9 mouse cellular contexts compared by ENCODE assay signal in genomic region chr12:104448099-104448498, GRCm38 (mm10). TPM values are rescaled to one million over a fixed set of nuclear protein-coding genes. Genes with fewer than 3 reads are reported as not detected.
DNase-seq lines count a peak whose midpoint lies in the region; TF ChIP-seq lines count a peak whose summit lies in the region.
"Had no signal": no experiment of that assay in that cellular context is flagged by ENCODE, and none has a peak within 500 bp of the region (broad histone marks: within the 10 kb centered on the region; RNA-seq: fewer than 3 reads in every experiment).

No protein-coding gene starts in this region.

- no peak overlapping the region for H3K27ac ChIP-seq in heart, adult 2 months
- H3K27ac ChIP-seq in heart, embryonic 10.5 days = no peak overlapping the region
- H3K27ac ChIP-seq in cortical plate, adult 2 months (ENCODE audit: insufficient read depth, low read length) = no peak overlapping the region
- no peak overlapping the region for H3K27ac ChIP-seq in liver, adult 2 months (replicated peaks; ENCODE audit: insufficient read depth, low read depth, low read length)
- no peak overlapping the region for H3K27ac ChIP-seq in small intestine, adult 2 months (ENCODE audit: insufficient read depth, low read depth, low read length)
- H3K27ac ChIP-seq: neural tube, embryonic 13.5 days had no signal

- TF ChIP-seq CTCF in heart, adult 2 months (IDR thresholded peaks at IDR 0.05) = peak; percentile 64
- TF ChIP-seq CTCF in cortical plate, adult 2 months (IDR thresholded peaks at IDR 0.05; ENCODE audit: extremely low read depth, insufficient read depth, low read length) = 0 out of 2 replicates have a peak, but pooled peaks have one; percentile 31
- peak; percentile 86 for TF ChIP-seq CTCF in liver, adult 2 months (IDR thresholded peaks at IDR 0.05; ENCODE audit: low read depth, low read length)
- peak; percentile 76; the same call in 1 of the 2 replicates for TF ChIP-seq CTCF in small intestine, adult 2 months (IDR thresholded peaks at IDR 0.05; ENCODE audit: extremely low read depth, insufficient read length, insufficient replicate concordance, low read depth, low read length)

- H3K4me3 ChIP-seq in heart, adult 2 months = no peak overlapping the region
- H3K4me3 ChIP-seq in heart, embryonic 10.5 days = no peak overlapping the region
- no peak overlapping the region for H3K4me3 ChIP-seq in cortical plate, adult 2 months (ENCODE audit: insufficient read depth, low read length)
- H3K4me3 ChIP-seq in liver, adult 2 months (ENCODE audit: insufficient read depth, low read depth, low read length) = no peak overlapping the region
- H3K4me3 ChIP-seq in small intestine, adult 2 months (ENCODE audit: low read depth, low read length) = no peak overlapping the region
- H3K4me3 ChIP-seq: neural tube, embryonic 13.5 days had no signal

- no peak for TF ChIP-seq EP300 in heart, adult 2 months (IDR thresholded peaks at IDR 0.05; ENCODE audit: insufficient read depth, low read depth, low read length)

- no peaks in the 10 kb centered on the region for H3K9me3 ChIP-seq in heart, embryonic 10.5 days
- H3K9me3 ChIP-seq: neural tube, embryonic 13.5 days had no signal

- TF ChIP-seq POLR2A in heart, adult 2 months (IDR thresholded peaks at IDR 0.05; ENCODE audit: insufficient read depth, low read depth, low read length) = no peak
- TF ChIP-seq POLR2A in cortical plate, adult 2 months (IDR thresholded peaks at IDR 0.05; ENCODE audit: extremely low read depth, insufficient read depth, low read length) = no peak
- no peak for TF ChIP-seq POLR2A in liver, adult 2 months (IDR thresholded peaks at IDR 0.05; ENCODE audit: extremely low read depth, insufficient read depth, low read length)
- no peak for TF ChIP-seq POLR2A in small intestine, adult 2 months (IDR thresholded peaks at IDR 0.05; ENCODE audit: low read depth, low read length)

- intact Hi-C loops in heart, adult 2 months (cut with DNase I) = loop anchor here (10.0 kb wide), 1 partner anchor 97 kb away; no protein-coding TSS in a partner anchor

- WGBS in heart, adult 2 months = 31% methylated on average over 13 of the region's 13 CpGs
- WGBS in heart, embryonic 10.5 days = 27% methylated on average over 13 of the region's 13 CpGs
- WGBS in liver, adult 2 months = 31% methylated on average over 13 of the region's 13 CpGs
- 28% methylated on average over 13 of the region's 13 CpGs for WGBS in small intestine, adult 2 months

- H3K79me2 ChIP-seq in heart, adult 2 months (replicated peaks; ENCODE audit: control insufficient read depth, insufficient read depth, low read length) = no peaks in the 10 kb centered on the region
- no peaks in the 10 kb centered on the region for H3K79me2 ChIP-seq in liver, adult 2 months (ENCODE audit: control insufficient read depth, insufficient read depth, low read length)

- DNase-seq in heart, adult 2 months = peak in 1 of 2 experiments; percentile 35
- DNase-seq in heart, embryonic 10.5 days (ENCODE audit: low spot score) = no peak
- peak; percentile 11 to 46 for DNase-seq in spleen, adult 18-20 months
- DNase-seq in spleen, adult 12 weeks (ENCODE audit: low spot score) = no peak
- peak; percentile 35 for DNase-seq in liver, adult 2 months (ENCODE audit: extremely low read depth, low read depth, low spot score)
- DNase-seq in adipocyte (ENCODE audit: low spot score) = no peak

- H3K27me3 ChIP-seq in heart, adult 2 months (ENCODE audit: control insufficient read depth, insufficient read depth, low read length) = no peaks in the 10 kb centered on the region
- peaks cover 51% of the 10 kb centered on the region for H3K27me3 ChIP-seq in heart, embryonic 10.5 days (ENCODE audit: insufficient read depth, poor library complexity, severe bottlenecking)
- no peaks in the 10 kb centered on the region for H3K27me3 ChIP-seq in liver, adult 2 months (ENCODE audit: control insufficient read depth, insufficient read depth, low read length)
- no peaks in the 10 kb centered on the region for H3K27me3 ChIP-seq in small intestine, adult 2 months (ENCODE audit: control insufficient read depth, insufficient read depth, low read length)
- H3K27me3 ChIP-seq: neural tube, embryonic 13.5 days had no signal

- H3K4me1 ChIP-seq in heart, adult 2 months (ENCODE audit: control insufficient read depth, insufficient read depth, low read length) = no peaks in the 10 kb centered on the region
- 0 out of 2 replicates have a peak, but pooled peaks cover 3% of the 10 kb centered on the region for H3K4me1 ChIP-seq in heart, embryonic 10.5 days
- H3K4me1 ChIP-seq in cortical plate, adult 2 months (ENCODE audit: control insufficient read depth, insufficient read depth, low read length) = no peaks in the 10 kb centered on the region
- H3K4me1 ChIP-seq in liver, adult 2 months (ENCODE audit: control insufficient read depth, insufficient read depth, low read length) = no peaks in the 10 kb centered on the region
- no peaks in the 10 kb centered on the region for H3K4me1 ChIP-seq in small intestine, adult 2 months (ENCODE audit: control insufficient read depth, insufficient read depth, insufficient read length, low read length)
- H3K4me1 ChIP-seq: neural tube, embryonic 13.5 days had no signal

- H3K36me3 ChIP-seq in heart, adult 2 months (ENCODE audit: control insufficient read depth, insufficient read depth, low read length) = no peaks in the 10 kb centered on the region
- H3K36me3 ChIP-seq in heart, embryonic 10.5 days = no peaks in the 10 kb centered on the region
- H3K36me3 ChIP-seq in liver, adult 2 months (ENCODE audit: control insufficient read depth, insufficient read depth, low read length) = no peaks in the 10 kb centered on the region
- no peaks in the 10 kb centered on the region for H3K36me3 ChIP-seq in small intestine, adult 2 months (ENCODE audit: control insufficient read depth, insufficient read depth, low read length)
- H3K36me3 ChIP-seq: neural tube, embryonic 13.5 days had no signal

- H3K9ac ChIP-seq in heart, adult 2 months (ENCODE audit: low read depth, low read length) = no peak overlapping the region
- H3K9ac ChIP-seq in liver, adult 2 months (ENCODE audit: low read depth, low read length) = no peak overlapping the region
- H3K9ac ChIP-seq: neural tube, embryonic 13.5 days had no signal

RNA-seq across cellular contexts. Expression of gene Gsc, which starts 25.0 kb away (rescaled TPM):
- total RNA-seq in heart, adult 2 months (2021) = not detected
- polyA plus RNA-seq in heart, adult 2 months (2012; rRNA removed) = 0.14 TPM in 1 of 2 replicates, not detected in the other
- polyA plus RNA-seq in heart, embryonic 10.5 days (2016; fragmentation: Nextera tagmentation; extraction: Ambion mirVana) = 1.2 and 4.0 TPM in 2 replicates
- not detected in 2 replicates for polyA plus RNA-seq in cortical plate, adult 2 months (2012; rRNA removed)
- not detected in 2 replicates for total RNA-seq in liver, adult 2 months (2014; rRNA removed)
- polyA plus RNA-seq in liver, adult 2 months (2012; rRNA removed) = not detected in 2 replicates
- polyA plus RNA-seq in small intestine, adult 2 months (2012; rRNA removed) = 0.46 TPM in 1 of 2 replicates, not detected in the other
- polyA plus RNA-seq: neural tube, embryonic 13.5 days had no signal

RNA-seq across cellular contexts. Expression of gene Serpina3n, which starts 41.6 kb away (rescaled TPM):
- total RNA-seq in heart, adult 2 months (2021) = 10 to 100 TPM in 1 of 2 experiments, 1 to 10 TPM in 1; 6.2 to 14.9 TPM
- polyA plus RNA-seq in heart, adult 2 months (2012; rRNA removed) = 10.1 and 13.2 TPM in 2 replicates
- polyA plus RNA-seq in heart, embryonic 10.5 days (2016; fragmentation: Nextera tagmentation; extraction: Ambion mirVana) = 0.08 and 0.09 TPM in 2 replicates
- polyA plus RNA-seq in cortical plate, adult 2 months (2012; rRNA removed) = 9.7 and 19.6 TPM in 2 replicates
- total RNA-seq in liver, adult 2 months (2014; rRNA removed) = 169 and 210 TPM in 2 replicates
- polyA plus RNA-seq in liver, adult 2 months (2012; rRNA removed) = 377 and 464 TPM in 2 replicates
- polyA plus RNA-seq in small intestine, adult 2 months (2012; rRNA removed) = 7.0 and 12.6 TPM in 2 replicates

Comparison
In these comparisons a context has a peak if more than half of its experiments do, and no peak if none do; other contexts are left out.
1. DNase-seq: peak in spleen, adult 18-20 months (2 of 2) and liver, adult 2 months (single experiment); none in heart, embryonic 10.5 days (single experiment), spleen, adult 12 weeks (single experiment) and adipocyte (single experiment).
2. CTCF ChIP-seq: peak in every context shown above with its lines; median percentile 86 in liver, adult 2 months; 76 in small intestine, adult 2 months; 64 in heart, adult 2 months; 31 in cortical plate, adult 2 months.
3. RNA of gene Serpina3n, which starts 41.6 kb away (polyA plus RNA-seq): 377 to 464 TPM in liver, adult 2 months; 10.1 to 13.2 TPM in heart, adult 2 months, 9.7 to 19.6 TPM in cortical plate, adult 2 months, 7.0 to 12.6 TPM in small intestine, adult 2 months and 0.08 to 0.09 TPM in heart, embryonic 10.5 days; every median in the first group is over 10 times any median in the second.